Mouse (Mus musculus) neural tube, embryonic 15.5 days (tissue): ENCODE data around the gene Eaf1. TPM values are rescaled to one million over a fixed set of nuclear protein-coding genes. Genes with fewer than 3 reads are reported as not detected.
"Not testable (repeated sequence)": the region's sequence is repeated elsewhere in the genome, so short reads cannot be mapped to it uniquely, and the experiment has no call there.

ENCODE experiments used
- ATAC-seq: fragments of 200-750 bp; cut with Nextera tagmentation; 2 replicates; pipeline ENCODE4 v1.8.0; 2017; ENCODE audit warnings: mild to moderate bottlenecking, moderate TSS enrichment, moderate library complexity; ENCODE audit not compliant: low FRiP score
- H3K27ac ChIP-seq: fragments of 300-500 bp; sonication (generic); replicated peaks from 2 replicates; pipeline ENCODE4 v1.5.1; 2015; ENCODE audit warnings: mild to moderate bottlenecking, inconsistent platforms
- H3K27me3 ChIP-seq: fragments of 300-500 bp; sonication (generic); replicated peaks from 2 replicates; pipeline ENCODE4 v1.6.1; 2015; ENCODE audit warnings: inconsistent platforms
- H3K36me3 ChIP-seq: fragments of 300-500 bp; sonication (generic); 2 replicates; pipeline ENCODE4 v1.6.1; 2015; ENCODE audit warnings: inconsistent platforms
- H3K4me1 ChIP-seq: fragments of 300-500 bp; sonication (generic); 2 replicates; pipeline ENCODE4 v1.6.1; 2015; ENCODE audit warnings: inconsistent platforms
- H3K4me2 ChIP-seq: fragments of 300-500 bp; sonication (generic); 2 replicates; pipeline ENCODE4 v1.6.1; 2015; ENCODE audit warnings: inconsistent platforms, mild to moderate bottlenecking, moderate library complexity
- H3K4me3 ChIP-seq: fragments of 300-500 bp; sonication (generic); replicated peaks from 2 replicates; pipeline ENCODE4 v1.5.1; 2015; ENCODE audit warnings: mild to moderate bottlenecking, inconsistent platforms
- H3K9ac ChIP-seq: fragments of 300-500 bp; sonication (generic); replicated peaks from 2 replicates; pipeline ENCODE4 v1.6.1; 2015; ENCODE audit warnings: mild to moderate bottlenecking, inconsistent platforms
- H3K9me3 ChIP-seq: fragments of 300-500 bp; sonication (generic); replicated peaks from 2 replicates; pipeline ENCODE4 v1.6.1; 2016; ENCODE audit warnings: inconsistent platforms
- WGBS: fragments of 180-500 bp; shearing (Covaris S2); methylation state at CpG from one replicate; pipeline ENCODE4 v1.1.7; 2015; ENCODE audit warnings: mixed read lengths; 5-methylcytosine and 5-hydroxymethylcytosine counted together
- polyA plus RNA-seq: library from polyadenylated mRNA; unstranded; fragments of >200 nt; fragmentation: Nextera tagmentation; extraction: Ambion mirVana; gene quantifications from 2 replicates; pipeline ENCODE4 v1.2.1, GENCODE M21; 2015

Gene Eaf1
- 7.4 and 12.9 TPM in 2 replicates for polyA plus RNA-seq

GRCm38 (mm10) chr14:31494349-31494974 lies at the start of gene Eaf1:
Gene Eaf1, plus strand, starts transcription at chr14:31494399.
- WGBS: 2% methylated on average over 37 of the region's 37 CpGs
- Histone ChIP-seq H3K4me3 (peak within 1 kb of the TSS; percentile 77), H3K9ac (peak within 1 kb of the TSS; percentile 79), H3K4me1 (peaks cover 37% of the 10 kb centered on the region), H3K27me3 (no peaks in the 10 kb centered on the region), H3K9me3 (no peaks in the 10 kb centered on the region), H3K36me3 (peaks cover 19% of the 10 kb centered on the region), H3K27ac (peak within 1 kb of the TSS; percentile 89), H3K4me2 (peak within 1 kb of the TSS; percentile 90)
- no peak; the same call in 1 of the 2 replicates for ATAC-seq

- WGBS: 80% methylated on average over 5 of the region's 5 CpGs
- Histone ChIP-seq H3K4me3 (no peak overlapping the region), H3K36me3 (no peaks in the 10 kb centered on the region), H3K4me2 (no peak overlapping the region), H3K9ac (no peak overlapping the region), H3K27me3 (no peaks in the 10 kb centered on the region), H3K27ac (no peak overlapping the region), H3K4me1 (no peaks in the 10 kb centered on the region), H3K9me3 (no peaks in the 10 kb centered on the region)
- no peak for ATAC-seq
These were observed 45.2 kb upstream of the Eaf1 start for GRCm38 (mm10) chr14:31448994-31449393.

- not testable (repeated sequence) for H3K4me3 ChIP-seq, H3K4me2 ChIP-seq, H3K4me1 ChIP-seq, H3K36me3 ChIP-seq, H3K9ac ChIP-seq, H3K27ac ChIP-seq, ATAC-seq, H3K27me3 ChIP-seq, H3K9me3 ChIP-seq
- 59% methylated on average over 12 of the region's 12 CpGs for WGBS
These were observed 40.3 kb upstream of the Eaf1 start for GRCm38 (mm10) chr14:31453946-31454345.

GRCm38 (mm10) chr14:31454849-31455566 lies 39.2 kb upstream of the Eaf1 start:
- Histone ChIP-seq H3K9ac (no peak overlapping the region), H3K36me3 (no peaks in the 10 kb centered on the region), H3K27me3 (no peaks in the 10 kb centered on the region), H3K9me3 (no peaks in the 10 kb centered on the region), H3K4me1 (no peaks in the 10 kb centered on the region), H3K4me2 (no peak overlapping the region), H3K27ac (no peak overlapping the region), H3K4me3 (no peak overlapping the region)
- WGBS: 87% methylated on average over 8 of the region's 8 CpGs
- no peak for ATAC-seq

GRCm38 (mm10) chr14:31456064-31456721 lies 38.0 kb upstream of the Eaf1 start:
- Histone ChIP-seq H3K36me3 (no peaks in the 10 kb centered on the region), H3K4me2 (no peak overlapping the region), H3K27ac (no peak overlapping the region), H3K9ac (no peak overlapping the region), H3K27me3 (no peaks in the 10 kb centered on the region), H3K4me1 (no peaks in the 10 kb centered on the region), H3K4me3 (no peak overlapping the region), H3K9me3 (no peaks in the 10 kb centered on the region)
- 88% methylated on average over 6 of the region's 6 CpGs for WGBS
- no peak for ATAC-seq

GRCm38 (mm10) chr14:31458006-31458405 lies 36.2 kb upstream of the Eaf1 start:
- Histone ChIP-seq H3K36me3 (no peaks in the 10 kb centered on the region), H3K9ac (no peak overlapping the region), H3K4me3 (no peak overlapping the region), H3K27ac (no peak overlapping the region), H3K9me3 (no peaks in the 10 kb centered on the region), H3K4me1 (no peaks in the 10 kb centered on the region), H3K4me2 (no peak overlapping the region), H3K27me3 (no peaks in the 10 kb centered on the region)
- no peak for ATAC-seq
- 85% methylated on average over 12 of the region's 12 CpGs for WGBS

- H3K27ac ChIP-seq, H3K9ac ChIP-seq, H3K36me3 ChIP-seq, H3K4me1 ChIP-seq, ATAC-seq, H3K9me3 ChIP-seq, H3K4me3 ChIP-seq, H3K4me2 ChIP-seq, H3K27me3 ChIP-seq: not testable (repeated sequence)
- 79% methylated on average over 5 of the region's 5 CpGs for WGBS
These were observed 32.0 kb upstream of the Eaf1 start for GRCm38 (mm10) chr14:31462226-31462625.

GRCm38 (mm10) chr14:31462886-31463285 lies 31.3 kb upstream of the Eaf1 start:
- 80% methylated on average over 6 of the region's 6 CpGs for WGBS

GRCm38 (mm10) chr14:31464176-31464575 lies 30.0 kb upstream of the Eaf1 start:
- ATAC-seq: no peak
- H3K4me3 ChIP-seq: no peak overlapping the region
- no peaks in the 10 kb centered on the region for H3K4me1 ChIP-seq
- H3K9ac ChIP-seq: no peak overlapping the region
- H3K4me2 ChIP-seq: no peak overlapping the region
- WGBS: 57% methylated on average over 8 of the region's 8 CpGs
- H3K27ac ChIP-seq: no peak overlapping the region
- no peaks in the 10 kb centered on the region for H3K36me3 ChIP-seq
- H3K27me3 ChIP-seq: no peaks in the 10 kb centered on the region
- no peaks in the 10 kb centered on the region for H3K9me3 ChIP-seq

More at GRCm38 (mm10) chr14:31462886-31463285, 31.3 kb upstream of the Eaf1 start:
- Histone ChIP-seq H3K27ac (no peak overlapping the region), H3K36me3 (no peaks in the 10 kb centered on the region), H3K4me1 (no peaks in the 10 kb centered on the region), H3K4me2 (no peak overlapping the region), H3K4me3 (no peak overlapping the region), H3K9ac (no peak overlapping the region), H3K27me3 (no peaks in the 10 kb centered on the region), H3K9me3 (no peaks in the 10 kb centered on the region)
- ATAC-seq: no peak

- no peak overlapping the region for H3K27ac ChIP-seq
- no peaks in the 10 kb centered on the region for H3K9me3 ChIP-seq
- H3K4me1 ChIP-seq: no peaks in the 10 kb centered on the region
- H3K36me3 ChIP-seq: no peaks in the 10 kb centered on the region
- ATAC-seq: no peak
- no peak overlapping the region for H3K4me3 ChIP-seq
- H3K27me3 ChIP-seq: no peaks in the 10 kb centered on the region
- H3K4me2 ChIP-seq: no peak overlapping the region
- no peak overlapping the region for H3K9ac ChIP-seq
- WGBS: 70% methylated on average over 4 of the region's 4 CpGs
These were observed 24.5 kb upstream of the Eaf1 start for GRCm38 (mm10) chr14:31469711-31470110.

GRCm38 (mm10) chr14:31472451-31473061 lies 21.6 kb upstream of the Eaf1 start:
- no peaks in the 10 kb centered on the region for H3K9me3 ChIP-seq
- WGBS: 10% methylated on average over 5 of the region's 5 CpGs
- H3K4me3 ChIP-seq: no peak overlapping the region
- no peaks in the 10 kb centered on the region for H3K4me1 ChIP-seq
- H3K4me2 ChIP-seq: no peak overlapping the region
- no peaks in the 10 kb centered on the region for H3K27me3 ChIP-seq
- no peaks in the 10 kb centered on the region for H3K36me3 ChIP-seq
- H3K27ac ChIP-seq: no peak overlapping the region
- H3K9ac ChIP-seq: no peak overlapping the region
- no peak for ATAC-seq
